Mouse (Mus musculus): ENCODE results near the gene Naa11.

Gene Naa11

DNA sequence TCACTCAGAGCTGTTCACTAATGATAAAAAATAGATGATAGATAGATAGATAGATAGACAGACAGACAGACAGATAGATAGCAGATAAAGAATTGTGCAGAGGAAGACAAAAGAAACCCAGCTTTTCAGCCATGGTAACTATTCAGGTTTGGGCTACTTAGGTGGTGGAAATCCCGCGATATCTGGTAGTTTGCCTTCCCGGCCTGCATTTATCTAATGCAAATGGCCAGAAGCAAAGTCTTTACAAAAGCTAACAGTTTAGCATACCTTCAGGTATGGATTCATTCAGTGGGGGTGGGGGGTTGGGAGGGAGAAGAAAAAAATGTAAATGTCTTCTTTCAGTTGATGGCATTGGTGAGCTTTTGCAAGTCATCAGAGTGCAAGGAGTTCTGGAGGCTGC is 48.0 kb downstream of the Naa11 start:
- no peak for DNase-seq

GRCm38 (mm10) chr5:97334794-97335193 is 57.4 kb downstream of the Naa11 start:
- DNase-seq, result no peak

Measured in kidney, postnatal 25 days (tissue).